Mouse (Mus musculus) embryonic fibroblast, embryonic 13.5 days (primary cell): Measurements from ENCODE around the gene Olfr1168. TPM values are rescaled to one million over a fixed set of nuclear protein-coding genes. Genes with fewer than 3 reads are reported as not detected.
"Not testable (repeated sequence)": the region's sequence is repeated elsewhere in the genome, so short reads cannot be mapped to it uniquely, and the experiment has no call there.

Source experiments
- H3K27ac ChIP-seq: 2 replicates; pipeline ENCODE4 v1.5.1; 2012; ENCODE audit warnings: low read length, control low read depth, inconsistent platforms; ENCODE audit not compliant: insufficient read depth
- H3K4me1 ChIP-seq: 2 replicates; pipeline ENCODE4 v1.6.1; 2011; ENCODE audit warnings: low read length; ENCODE audit not compliant: control insufficient read depth, insufficient read depth
- H3K4me3 ChIP-seq: 2 replicates; pipeline ENCODE4 v1.5.1; 2011; ENCODE audit warnings: mild to moderate bottlenecking, control low read depth, low read length; ENCODE audit not compliant: insufficient read depth
- CTCF ChIP-seq: IDR thresholded peaks from 2 replicates; pipeline ENCODE4 v1.5.1; 2011; ENCODE audit warnings: mild to moderate bottlenecking, control low read depth, low read length, moderate library complexity, borderline replicate concordance; ENCODE audit not compliant: insufficient read depth
- POLR2A ChIP-seq: IDR thresholded peaks from 2 replicates; pipeline ENCODE4 v1.6.1; 2011; ENCODE audit warnings: low read depth, mild to moderate bottlenecking, control low read depth, low read length, moderate library complexity
- polyA plus RNA-seq: library from polyadenylated mRNA; stranded (reverse); fragments of >200 nt; gene quantifications from 2 replicates; pipeline ENCODE4 v1.2.4, GENCODE M21; 2011; ENCODE audit warnings: low read depth; ENCODE audit not compliant: missing spikeins, insufficient read length

The Olfr1168 gene
- polyA plus RNA-seq = not detected in 2 replicates

- Histone ChIP-seq H3K4me3 (no peak within 1 kb of the TSS), H3K27ac (no peak within 1 kb of the TSS), H3K4me1 (no peaks in the 10 kb centered on the region)
- TF ChIP-seq POLR2A = no peak
- no peak for TF ChIP-seq CTCF
These were observed at the start of gene Olfr1168 for GRCm38 (mm10) chr2:88181580-88181979. Gene Olfr1168 (plus strand): TSS chr2:88181880.

DNA sequence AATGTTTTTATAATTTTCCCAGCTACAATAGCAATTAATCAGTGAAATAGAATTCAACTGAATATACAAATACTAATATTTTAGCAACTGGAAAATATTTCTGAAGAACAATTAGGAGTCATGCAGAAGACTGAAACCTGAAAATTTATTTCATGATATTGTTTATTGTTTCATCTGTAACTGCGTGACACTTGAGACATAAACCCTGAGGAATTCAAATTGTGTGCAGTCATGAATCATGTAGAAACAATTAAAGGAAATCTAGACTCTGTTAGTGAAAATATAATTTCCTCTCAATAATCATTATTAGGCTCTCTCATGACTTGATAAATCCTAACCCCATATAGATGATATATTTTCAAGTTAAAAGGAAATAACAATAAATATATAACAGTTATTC lies 26.6 kb upstream of the Olfr1168 start, which contains the start of gene Olfr1167:
Gene Olfr1167, minus strand, starts transcription at position 101 of the 400 bp plus-strand sequence.
- not testable (repeated sequence) for H3K27ac ChIP-seq, H3K4me1 ChIP-seq, H3K4me3 ChIP-seq

DNA sequence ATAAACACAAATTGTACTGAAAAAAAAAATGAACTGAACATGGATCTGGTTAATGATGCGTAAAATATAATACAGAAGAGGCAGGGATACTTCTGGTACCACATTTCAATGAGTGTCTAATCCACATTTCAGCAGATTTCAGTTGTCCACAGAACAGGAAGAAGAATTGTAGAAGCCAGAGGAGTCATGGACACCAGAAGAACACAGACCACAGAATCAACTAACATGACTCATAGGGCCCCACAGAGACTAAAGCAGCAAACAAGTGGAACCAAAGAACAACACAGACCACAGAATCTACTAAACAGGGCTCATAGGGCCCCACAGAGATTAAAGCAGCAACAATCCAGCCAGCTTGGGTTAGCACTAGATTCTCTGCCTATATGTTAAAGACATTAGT lies 39.1 kb downstream of the Olfr1168 start:
- H3K4me1 ChIP-seq = no peaks in the 10 kb centered on the region
- TF ChIP-seq POLR2A = no peak
- TF ChIP-seq CTCF = no peak
- H3K4me3 ChIP-seq = no peak overlapping the region
- H3K27ac ChIP-seq = no peak overlapping the region

GRCm38 (mm10) chr2:88228234-88228633 lies 46.6 kb downstream of the Olfr1168 start, which contains the start of gene Olfr1170:
Gene Olfr1170 (minus strand): TSS chr2:88228334.
- Histone ChIP-seq H3K4me1 (no peaks in the 10 kb centered on the region), H3K27ac (no peak within 1 kb of the TSS), H3K4me3 (no peak within 1 kb of the TSS)
- TF ChIP-seq POLR2A = no peak
- no peak for TF ChIP-seq CTCF

Other genes with a start within 250 kb of the Olfr1168 start
- not detected in 2 replicates for gene Olfr1155, start 236.7 kb upstream of the Olfr1168 start, polyA plus RNA-seq
- not detected in 2 replicates for gene Olfr1156, start 228.8 kb upstream of the Olfr1168 start, polyA plus RNA-seq
- not detected in 2 replicates for gene Olfr1157, start 213.6 kb upstream of the Olfr1168 start, polyA plus RNA-seq
- gene Olfr74, start 207.2 kb upstream of the Olfr1168 start, polyA plus RNA-seq = not detected in 2 replicates
- gene Olfr1158, start 191.8 kb upstream of the Olfr1168 start, polyA plus RNA-seq = not detected in 2 replicates
- gene Olfr1160, start 173.6 kb upstream of the Olfr1168 start, polyA plus RNA-seq = not detected in 2 replicates
- gene Olfr1161, start 159.1 kb upstream of the Olfr1168 start, polyA plus RNA-seq = not detected in 2 replicates
- not detected in 2 replicates for gene Olfr73, start 144.2 kb upstream of the Olfr1168 start, polyA plus RNA-seq
- not detected in 2 replicates for gene Olfr1162, start 130.8 kb upstream of the Olfr1168 start, polyA plus RNA-seq
- gene Olfr1163, start 110.0 kb upstream of the Olfr1168 start, polyA plus RNA-seq = not detected in 2 replicates
- not detected in 2 replicates for gene Olfr1164, start 87.9 kb upstream of the Olfr1168 start, polyA plus RNA-seq
- not detected in 2 replicates for gene Olfr1166, start 53.6 kb upstream of the Olfr1168 start, polyA plus RNA-seq
- gene Olfr1167, start 26.7 kb upstream of the Olfr1168 start, polyA plus RNA-seq = not detected in 2 replicates
- not detected in 2 replicates for gene Olfr1170, start 46.5 kb downstream of the Olfr1168 start, polyA plus RNA-seq
- gene Olfr1173, start 98.0 kb downstream of the Olfr1168 start, polyA plus RNA-seq = not detected in 2 replicates
- not detected in 2 replicates for gene Olfr1174-ps, start 133.3 kb downstream of the Olfr1168 start, polyA plus RNA-seq
- gene Olfr1175-ps, start 145.3 kb downstream of the Olfr1168 start, polyA plus RNA-seq = not detected in 2 replicates
- not detected in 2 replicates for gene Olfr1176, start 154.8 kb downstream of the Olfr1168 start, polyA plus RNA-seq
- not detected in 2 replicates for gene Olfr1177-ps, start 164.6 kb downstream of the Olfr1168 start, polyA plus RNA-seq
- gene Olfr1178, start 205.2 kb downstream of the Olfr1168 start, polyA plus RNA-seq = not detected in 2 replicates
- gene Olfr1179, start 224.6 kb downstream of the Olfr1168 start, polyA plus RNA-seq = not detected in 2 replicates
- gene Olfr1180, start 237.3 kb downstream of the Olfr1168 start, polyA plus RNA-seq = not detected in 2 replicates
- not detected in 2 replicates for gene Olfr1181, start 244.3 kb downstream of the Olfr1168 start, polyA plus RNA-seq